Mouse (Mus musculus) intestine, embryonic 16.5 days (tissue): ENCODE results near the gene Sh3pxd2a. TPM values are rescaled to one million over a fixed set of nuclear protein-coding genes. Genes with fewer than 3 reads are reported as not detected.
"Not testable (repeated sequence)": the region's sequence is repeated elsewhere in the genome, so short reads cannot be mapped to it uniquely, and the experiment has no call there.

Experiments
- ATAC-seq: fragments of 200-750 bp; cut with Nextera tagmentation; 2 replicates; pipeline ENCODE4 v1.8.0; 2017; ENCODE audit warnings: moderate TSS enrichment, moderate library complexity
- H3K27ac ChIP-seq: fragments of 300-500 bp; sonication (generic); 2 replicates; pipeline ENCODE4 v1.5.1; 2014; ENCODE audit warnings: mild to moderate bottlenecking, low read length
- H3K27me3 ChIP-seq: fragments of 300-500 bp; sonication (generic); replicated peaks from 2 replicates; pipeline ENCODE4 v1.6.1; 2014; ENCODE audit warnings: low read length, control low read depth, mixed read lengths; ENCODE audit not compliant: control insufficient read depth, insufficient read depth
- H3K36me3 ChIP-seq: fragments of 300-500 bp; sonication (generic); 2 replicates; pipeline ENCODE4 v1.6.1; 2014; ENCODE audit warnings: low read length, control low read depth; ENCODE audit not compliant: control insufficient read depth, insufficient read depth
- H3K4me1 ChIP-seq: fragments of 300-500 bp; sonication (generic); 2 replicates; pipeline ENCODE4 v1.6.1; 2014; ENCODE audit warnings: low read length, control low read depth, mixed read lengths; ENCODE audit not compliant: control insufficient read depth, insufficient read depth
- H3K4me2 ChIP-seq: fragments of 300-500 bp; sonication (generic); 2 replicates; pipeline ENCODE4 v1.6.1; 2014; ENCODE audit warnings: low read depth, low read length, control low read depth
- H3K4me3 ChIP-seq: fragments of 300-500 bp; sonication (generic); 2 replicates; pipeline ENCODE4 v1.5.1; 2014; ENCODE audit warnings: mild to moderate bottlenecking, low read length
- H3K9ac ChIP-seq: fragments of 300-500 bp; sonication (generic); 2 replicates; pipeline ENCODE4 v1.6.1; 2014; ENCODE audit warnings: low read depth, low read length
- H3K9me3 ChIP-seq: fragments of 300-500 bp; sonication (generic); 2 replicates; pipeline ENCODE4 v1.6.1; 2016; ENCODE audit warnings: low read length, control low read depth; ENCODE audit not compliant: control insufficient read depth
- WGBS: fragments of 180-500 bp; shearing (Covaris S2); extraction: QIAGEN DNeasy Blood & Tissue Kit; methylation state at CpG from one replicate; pipeline ENCODE4 v1.1.7; 2014; 5-methylcytosine and 5-hydroxymethylcytosine counted together
- polyA plus RNA-seq: library from polyadenylated mRNA; unstranded; fragments of >200 nt; fragmentation: Nextera tagmentation; extraction: Ambion mirVana; gene quantifications from 2 replicates; pipeline ENCODE4 v1.2.1, GENCODE M21; 2015

The Sh3pxd2a gene
- polyA plus RNA-seq, 1 experiment from 2014 or later, result 3.0 TPM

DNA sequence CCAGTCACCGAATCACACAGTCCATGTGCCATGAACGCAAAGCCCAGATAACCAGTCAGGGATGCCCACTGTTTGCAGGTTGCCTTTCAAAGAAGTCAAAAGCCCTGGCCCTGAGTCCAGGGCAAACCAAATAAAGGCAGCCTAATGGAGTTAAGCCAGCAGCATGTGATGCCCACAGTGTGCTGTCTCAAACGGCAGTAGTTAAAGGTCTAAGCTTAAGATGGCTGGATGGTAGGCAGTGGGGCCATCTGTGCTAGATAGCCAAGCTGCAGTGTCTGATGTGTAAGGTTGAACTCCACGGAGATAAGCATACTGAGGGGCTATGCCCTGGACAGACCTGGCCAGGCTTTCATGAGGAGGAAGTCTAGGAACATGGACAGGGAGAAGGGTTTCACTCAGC is 61.7 kb downstream of the Sh3pxd2a start:
- 48% methylated on average over 4 of the region's 4 CpGs for WGBS
- Histone ChIP-seq H3K9ac (peak overlapping the region; percentile 44), H3K9me3 (no peaks in the 10 kb centered on the region), H3K4me3 (no peak overlapping the region), H3K36me3 (no peaks in the 10 kb centered on the region), H3K27ac (peak overlapping the region; percentile 96), H3K27me3 (no peaks in the 10 kb centered on the region), H3K4me1 (peaks cover 56% of the 10 kb centered on the region), H3K4me2 (peak overlapping the region; percentile 36)
- ATAC-seq, result no peak; the same call in 1 of the 2 replicates

DNA sequence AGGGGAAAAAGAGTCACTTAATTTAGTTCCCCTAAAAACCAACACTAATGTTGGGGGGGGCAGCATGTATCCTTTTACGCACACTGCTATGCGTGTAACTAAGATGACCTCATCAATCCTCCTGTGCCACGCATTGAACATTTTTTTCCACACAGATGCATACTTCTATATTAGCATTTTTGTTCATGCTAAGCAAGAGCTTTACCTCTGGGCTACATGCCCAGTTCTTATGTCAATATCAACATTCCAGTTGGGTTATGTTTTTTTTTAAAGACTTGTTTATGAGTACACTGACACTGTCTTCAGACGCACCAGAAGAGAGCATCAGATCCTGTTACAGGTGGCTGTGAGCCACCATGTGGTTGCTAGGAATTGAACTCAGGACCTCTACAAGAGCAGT is 64.5 kb downstream of the Sh3pxd2a start:
- ATAC-seq, result no peak
- Histone ChIP-seq H3K4me1 (peaks cover 38% of the 10 kb centered on the region), H3K36me3 (no peaks in the 10 kb centered on the region), H3K4me2 (no peak overlapping the region), H3K27ac (no peak overlapping the region), H3K4me3 (no peak overlapping the region), H3K9me3 (no peaks in the 10 kb centered on the region), H3K27me3 (no peaks in the 10 kb centered on the region), H3K9ac (no peak overlapping the region)
- WGBS, result 66% methylated on average over 4 of the region's 4 CpGs

DNA sequence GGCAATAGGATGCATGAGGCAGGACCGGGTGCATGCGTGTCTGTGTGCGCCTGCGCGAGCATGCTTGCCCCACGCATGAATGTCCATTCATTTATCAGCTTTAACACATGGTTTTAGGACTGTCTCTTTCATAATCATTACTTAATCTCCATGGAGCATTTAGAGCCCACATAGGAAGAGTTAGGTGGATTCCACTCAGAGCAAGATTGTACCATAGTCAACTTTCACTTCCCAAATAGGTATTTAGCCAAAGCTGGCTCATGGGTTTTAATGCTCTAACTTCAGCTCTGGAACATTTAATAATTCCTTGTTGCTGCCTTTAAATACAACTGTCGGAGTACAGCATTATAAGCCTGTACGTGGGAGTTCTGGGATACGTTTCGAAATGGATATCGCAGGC is 65.2 kb downstream of the Sh3pxd2a start:
- no peak overlapping the region for H3K4me2 ChIP-seq
- no peak for ATAC-seq

DNA sequence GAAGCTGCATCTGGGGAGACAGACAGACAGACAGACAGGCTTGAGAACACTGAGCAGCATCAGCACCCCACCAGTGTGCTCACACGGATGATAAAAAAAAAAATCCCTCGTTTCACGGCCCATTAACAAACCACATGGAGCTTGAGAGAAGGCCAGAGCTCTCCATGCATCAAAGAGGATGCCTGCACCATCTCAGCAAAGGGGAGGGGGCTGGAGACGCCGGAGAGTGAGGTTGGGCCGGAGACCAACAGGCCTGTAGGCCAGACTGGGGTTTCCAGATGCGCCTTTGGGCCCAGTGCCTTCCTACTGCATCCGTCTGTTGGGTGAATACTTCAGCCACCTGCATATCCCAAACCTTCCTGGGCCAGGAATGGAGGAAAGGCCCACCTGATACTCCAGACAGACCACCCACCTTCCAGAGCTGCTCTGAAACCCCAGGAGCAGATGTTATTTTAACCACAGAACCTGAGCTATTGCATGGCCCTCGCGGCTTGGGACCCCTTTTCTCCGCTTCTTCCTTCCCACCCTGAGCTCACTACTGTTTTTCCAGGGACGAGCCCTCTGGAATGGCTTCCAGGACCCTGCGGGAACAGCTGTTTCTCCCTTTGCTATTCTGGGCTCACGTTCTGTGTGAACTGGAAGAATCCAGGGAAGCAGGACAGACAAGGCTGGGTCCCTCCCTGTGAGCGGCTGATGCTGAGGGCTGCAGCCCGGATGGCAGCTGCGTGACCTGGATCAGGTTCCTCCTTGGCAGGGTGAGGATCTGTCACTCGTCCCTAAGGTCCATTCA is 66.1 kb downstream of the Sh3pxd2a start:
- peaks cover 28% of the 10 kb centered on the region for H3K4me1 ChIP-seq
- no peak overlapping the region for H3K4me2 ChIP-seq
- H3K27ac ChIP-seq, result peak overlapping the region; percentile 54; the same call in 1 of the 2 replicates
- no peaks in the 10 kb centered on the region for H3K27me3 ChIP-seq
- WGBS, result 61% methylated on average over 18 of the region's 18 CpGs
- ATAC-seq, result no peak
- H3K9me3 ChIP-seq, result no peaks in the 10 kb centered on the region
- H3K36me3 ChIP-seq, result no peaks in the 10 kb centered on the region
- H3K4me3 ChIP-seq, result no peak overlapping the region
- no peak overlapping the region for H3K9ac ChIP-seq

More for the DNA sequence above, 65.2 kb downstream of the Sh3pxd2a start:
- Histone ChIP-seq H3K9me3 (no peaks in the 10 kb centered on the region), H3K4me3 (no peak overlapping the region), H3K36me3 (no peaks in the 10 kb centered on the region), H3K27me3 (no peaks in the 10 kb centered on the region), H3K4me1 (peaks cover 38% of the 10 kb centered on the region), H3K27ac (no peak overlapping the region), H3K9ac (no peak overlapping the region)
- WGBS, result 94% methylated on average over 11 of the region's 11 CpGs

DNA sequence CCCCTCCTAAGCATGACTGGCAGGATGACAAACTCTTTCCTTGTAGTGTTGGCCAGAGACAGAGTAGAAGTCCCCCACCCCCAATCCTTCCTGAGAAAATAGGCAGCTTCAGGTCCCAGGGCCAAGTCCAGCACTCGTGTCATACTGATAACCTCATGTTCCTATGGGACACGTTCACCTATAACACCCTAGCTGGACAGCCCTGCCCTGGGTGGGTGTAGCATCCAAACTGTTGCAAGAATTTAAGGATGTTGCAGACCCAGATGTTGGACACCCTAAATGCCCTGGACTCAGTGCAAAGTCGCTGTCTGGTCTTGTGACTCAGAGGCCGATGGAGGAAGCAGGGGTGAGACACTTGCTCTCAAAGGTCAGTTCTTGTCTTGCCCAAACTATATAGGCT is 68.9 kb downstream of the Sh3pxd2a start:
- no peaks in the 10 kb centered on the region for H3K27me3 ChIP-seq
- H3K9me3 ChIP-seq, result no peaks in the 10 kb centered on the region
- no peak overlapping the region for H3K27ac ChIP-seq
- H3K4me3 ChIP-seq, result no peak overlapping the region
- WGBS, result 78% methylated on average over 4 of the region's 4 CpGs
- peaks cover 14% of the 10 kb centered on the region; the same call in 1 of the 2 replicates for H3K4me1 ChIP-seq
- H3K4me2 ChIP-seq, result no peak overlapping the region
- 0 out of 2 replicates have a peak, but pooled peaks cover 4% of the 10 kb centered on the region for H3K36me3 ChIP-seq
- no peak overlapping the region for H3K9ac ChIP-seq
- ATAC-seq, result no peak

DNA sequence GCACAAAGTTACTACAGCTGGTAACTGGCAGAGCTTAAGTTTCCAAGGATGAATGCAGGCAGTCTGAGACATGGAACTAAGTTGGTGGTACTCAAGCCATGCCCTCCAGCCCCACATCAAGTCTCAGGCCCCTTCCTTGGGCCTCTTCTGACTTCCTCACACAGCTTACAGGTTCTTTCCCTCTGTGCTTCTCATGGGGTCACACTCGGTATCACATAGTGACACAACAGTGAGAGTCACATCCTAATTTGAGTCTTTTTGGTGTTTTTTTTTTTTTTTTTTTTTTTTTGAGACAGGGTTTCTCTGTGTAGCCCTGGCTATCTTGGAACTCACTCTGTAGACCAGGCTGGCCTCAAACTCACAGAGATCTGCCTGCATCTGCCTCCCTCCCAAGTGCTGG is 69.4 kb downstream of the Sh3pxd2a start:
- WGBS, result 96% methylated on average over 1 of the region's 1 CpGs
- not testable (repeated sequence) for H3K9ac ChIP-seq, H3K4me3 ChIP-seq, H3K36me3 ChIP-seq, H3K4me2 ChIP-seq, ATAC-seq, H3K27ac ChIP-seq, H3K9me3 ChIP-seq, H3K27me3 ChIP-seq
- peaks cover 14% of the 10 kb centered on the region; the same call in 1 of the 2 replicates for H3K4me1 ChIP-seq

DNA sequence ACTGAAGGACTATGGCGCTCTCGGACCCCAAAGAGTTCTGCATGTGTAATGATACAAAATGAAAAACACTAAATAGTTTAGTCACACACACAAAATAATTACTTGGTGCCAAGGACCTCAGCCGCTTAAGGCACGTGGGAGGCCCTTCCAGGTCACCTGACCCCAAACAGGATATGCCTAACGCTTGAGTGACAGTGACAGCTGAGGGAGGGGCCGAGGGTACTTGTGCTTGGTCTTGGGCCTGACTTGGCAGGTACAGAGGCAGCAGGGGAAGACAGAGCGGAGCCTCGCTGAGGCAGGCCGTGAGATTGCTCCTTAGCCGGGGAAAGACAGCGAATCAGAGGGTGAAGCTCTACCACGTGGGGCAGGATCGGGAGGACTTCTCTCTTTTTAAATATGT is 73.3 kb downstream of the Sh3pxd2a start:
- peaks cover 15% of the 10 kb centered on the region for H3K4me1 ChIP-seq
- no peaks in the 10 kb centered on the region for H3K27me3 ChIP-seq
- 0 out of 2 replicates have a peak, but pooled peaks cover 4% of the 10 kb centered on the region for H3K36me3 ChIP-seq
- H3K9me3 ChIP-seq, result no peaks in the 10 kb centered on the region
- H3K9ac ChIP-seq, result no peak overlapping the region
- 82% methylated on average over 13 of the region's 13 CpGs for WGBS
- no peak for ATAC-seq
- no peak overlapping the region for H3K4me3 ChIP-seq
- no peak overlapping the region for H3K4me2 ChIP-seq
- no peak overlapping the region for H3K27ac ChIP-seq

DNA sequence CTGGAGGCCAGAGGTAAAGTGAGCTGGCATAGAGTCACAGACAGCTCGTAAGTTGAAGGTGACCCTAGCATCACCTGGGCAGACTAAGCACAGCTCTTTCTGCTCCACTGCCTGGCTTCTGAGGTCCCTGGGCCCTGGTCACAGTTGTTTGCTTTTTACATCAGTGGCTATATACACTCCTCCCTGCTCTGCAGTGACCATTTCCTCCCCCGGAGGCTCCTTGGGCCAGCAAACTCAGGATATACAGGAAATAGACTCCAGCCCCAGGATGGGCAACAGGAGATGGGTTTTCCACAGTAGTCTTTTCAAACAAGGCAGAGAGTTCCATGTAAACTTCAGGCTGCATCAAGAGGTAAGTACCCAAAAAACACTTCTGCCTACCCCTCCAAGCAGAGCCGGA is 76.3 kb downstream of the Sh3pxd2a start:
- no peak for ATAC-seq
- Histone ChIP-seq H3K27ac (peak overlapping the region; percentile 72), H3K4me2 (no peak overlapping the region), H3K4me1 (peaks cover 26% of the 10 kb centered on the region), H3K9me3 (no peaks in the 10 kb centered on the region), H3K27me3 (no peaks in the 10 kb centered on the region), H3K9ac (no peak overlapping the region), H3K4me3 (no peak overlapping the region), H3K36me3 (0 out of 2 replicates have a peak, but pooled peaks cover 4% of the 10 kb centered on the region)
- 63% methylated on average over 3 of the region's 3 CpGs for WGBS

DNA sequence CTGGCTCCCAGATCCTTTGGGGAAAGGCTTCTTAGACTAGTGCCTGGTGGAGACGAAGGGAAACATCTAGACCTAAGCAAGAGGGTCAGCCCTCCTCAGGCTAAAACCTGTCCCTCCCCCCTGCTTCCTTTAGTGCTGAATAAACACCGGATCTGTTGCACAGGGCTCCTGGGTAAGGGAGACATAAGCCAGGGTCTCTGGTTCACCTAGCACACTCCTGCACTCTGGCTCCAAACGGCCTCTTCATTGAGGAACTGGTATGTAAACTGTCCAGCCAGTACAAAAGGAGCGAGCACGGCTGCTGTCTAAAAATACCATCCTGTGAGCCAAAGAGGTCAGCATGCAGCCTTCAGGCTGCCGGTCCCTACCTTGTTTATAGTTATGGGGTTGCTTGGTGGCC is 76.8 kb downstream of the Sh3pxd2a start:
- ATAC-seq, result no peak
- H3K9me3 ChIP-seq, result no peaks in the 10 kb centered on the region

More for the DNA sequence above, 76.8 kb downstream of the Sh3pxd2a start:
- Histone ChIP-seq H3K36me3 (no peaks in the 10 kb centered on the region), H3K4me2 (no peak overlapping the region), H3K27me3 (no peaks in the 10 kb centered on the region), H3K4me3 (no peak overlapping the region), H3K27ac (peak overlapping the region; percentile 72), H3K4me1 (peaks cover 26% of the 10 kb centered on the region), H3K9ac (no peak overlapping the region)
- WGBS, result 37% methylated on average over 6 of the region's 6 CpGs
